Mouse (Mus musculus): ENCODE measurements at regions not wholly inside any gene's neighbourhood (a gene's known extent, or its start where the extent isn't known, plus 50 kb on each side); places are given as distances from the start of the nearest gene placed in this dataset.

DNA sequence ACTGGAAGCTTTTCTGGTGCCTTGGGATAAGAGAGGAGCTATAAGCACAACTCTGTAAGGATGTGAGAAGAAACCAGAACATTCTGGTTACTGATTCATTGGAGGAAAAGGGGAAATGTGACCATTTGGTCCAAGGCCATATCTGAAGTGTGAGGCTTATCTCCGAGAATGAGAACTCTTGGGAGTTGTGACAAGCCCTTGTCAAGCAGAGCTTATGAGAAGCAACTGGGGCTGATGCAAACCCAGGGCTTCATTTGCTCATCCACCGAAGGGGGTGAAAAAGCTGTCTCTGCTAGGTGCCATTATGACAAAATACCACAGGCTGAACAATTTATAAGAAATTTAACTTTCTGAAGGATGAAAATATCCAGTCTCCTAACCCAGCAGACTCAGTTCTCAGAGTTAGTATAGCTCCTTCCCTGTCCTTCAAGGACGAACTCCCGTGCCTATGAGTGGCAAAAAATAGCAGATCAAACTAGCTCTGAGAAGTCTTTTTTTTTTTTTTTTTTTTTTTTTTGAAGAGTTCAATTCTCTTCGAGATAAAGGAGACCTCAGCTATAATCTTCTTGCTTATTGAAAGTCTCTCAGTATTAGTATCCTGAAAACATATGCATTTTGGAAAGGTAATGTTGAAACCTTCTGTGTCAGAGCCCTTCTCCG, 725.4 kb downstream of the Kcnj2 start:
- DNase-seq (ENCODE audit: extremely low read depth, insufficient read length, low spot score) = no peak

DNA sequence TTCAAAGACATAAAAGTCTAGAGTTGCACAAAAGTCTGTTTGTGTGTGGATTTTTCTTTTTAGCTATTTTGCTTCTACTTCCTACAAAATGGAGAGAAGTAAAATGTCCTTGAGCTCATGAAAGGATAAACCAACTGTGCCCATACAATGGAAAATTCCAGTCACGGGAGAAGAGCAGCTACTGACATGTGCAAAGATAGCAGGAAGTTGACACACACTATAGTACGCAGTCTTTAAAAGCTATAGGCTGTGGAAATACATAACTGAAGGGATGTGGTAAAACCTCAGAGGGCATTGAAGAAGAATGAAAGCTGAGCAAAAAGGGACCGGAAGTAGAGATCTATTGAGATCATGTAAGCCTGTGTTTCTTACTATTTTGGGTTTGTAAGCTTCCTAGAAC, 735.1 kb downstream of the Kcnj2 start:
- no peak for DNase-seq (ENCODE audit: extremely low read depth, insufficient read length, low spot score)

DNA sequence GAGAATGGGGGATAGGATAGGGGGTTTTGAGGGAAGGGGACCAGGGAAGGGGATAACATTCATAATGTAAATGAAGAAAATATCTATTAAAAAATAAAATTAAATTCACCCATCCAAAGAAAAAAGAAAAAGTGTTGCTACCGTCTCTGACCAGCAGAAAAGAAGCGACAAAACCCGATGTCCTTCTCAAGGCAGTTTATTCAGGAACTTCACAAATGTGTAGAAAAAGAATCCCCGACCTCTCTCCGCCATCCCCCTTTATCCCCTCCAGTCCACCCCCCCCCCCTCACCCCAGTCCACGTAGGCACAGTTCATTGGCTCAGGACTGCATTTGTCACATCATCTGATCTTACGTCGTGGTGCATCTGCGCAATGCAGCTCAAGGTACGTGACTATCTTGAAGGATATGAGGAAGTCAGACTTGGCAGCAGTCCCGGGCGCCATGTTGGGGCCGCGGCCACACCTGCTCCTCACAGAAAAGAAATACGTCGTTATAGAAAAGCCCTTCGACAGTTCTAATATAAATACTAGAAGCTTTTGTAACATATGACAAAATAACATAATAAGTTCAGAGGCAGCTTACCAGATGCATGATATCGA, 750.3 kb downstream of the Kcnj2 start:
- DNase-seq (ENCODE audit: extremely low read depth, insufficient read length, low spot score) = no peak

DNA sequence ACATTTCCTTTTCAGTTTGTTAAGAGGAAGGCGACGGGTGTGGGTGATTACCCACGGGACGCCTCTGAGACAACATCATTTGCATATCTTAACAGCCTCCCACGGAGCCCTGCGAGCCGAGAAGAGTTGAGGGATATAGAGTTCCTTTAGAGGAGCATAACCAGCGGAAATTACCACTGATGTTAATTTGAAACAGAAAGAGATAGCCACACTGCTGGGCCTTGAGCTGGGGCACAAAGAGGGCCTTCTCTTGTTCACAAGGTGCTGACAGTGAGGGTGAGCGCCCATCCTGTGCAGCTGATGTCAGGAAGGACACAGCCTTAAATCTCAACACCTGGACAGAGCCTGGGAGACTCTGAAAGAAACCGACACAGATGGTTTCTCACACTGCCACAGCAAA, 752.2 kb downstream of the Kcnj2 start:
- DNase-seq (ENCODE audit: extremely low read depth, insufficient read length, low spot score) = no peak

DNA sequence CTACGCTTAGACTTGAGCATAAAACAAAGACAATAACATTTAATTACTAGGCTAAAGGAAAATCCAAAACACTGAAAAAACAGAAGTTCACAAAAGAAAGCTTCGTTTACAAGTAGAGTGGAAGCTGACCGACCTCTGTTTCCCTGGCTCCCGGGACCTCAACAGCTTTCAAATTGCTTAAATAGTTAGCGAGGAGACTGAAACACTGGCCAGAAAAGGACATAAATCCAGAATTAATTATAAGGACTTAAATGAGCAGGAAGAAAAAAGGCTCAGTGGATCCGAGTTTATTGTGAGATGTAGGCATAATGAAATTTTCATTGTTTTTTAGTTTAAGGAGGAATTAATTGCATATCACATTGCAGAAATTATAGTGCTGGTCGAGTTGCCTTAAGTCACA, 754.4 kb downstream of the Kcnj2 start:
- no peak for DNase-seq (ENCODE audit: extremely low read depth, insufficient read length, low spot score)

DNA sequence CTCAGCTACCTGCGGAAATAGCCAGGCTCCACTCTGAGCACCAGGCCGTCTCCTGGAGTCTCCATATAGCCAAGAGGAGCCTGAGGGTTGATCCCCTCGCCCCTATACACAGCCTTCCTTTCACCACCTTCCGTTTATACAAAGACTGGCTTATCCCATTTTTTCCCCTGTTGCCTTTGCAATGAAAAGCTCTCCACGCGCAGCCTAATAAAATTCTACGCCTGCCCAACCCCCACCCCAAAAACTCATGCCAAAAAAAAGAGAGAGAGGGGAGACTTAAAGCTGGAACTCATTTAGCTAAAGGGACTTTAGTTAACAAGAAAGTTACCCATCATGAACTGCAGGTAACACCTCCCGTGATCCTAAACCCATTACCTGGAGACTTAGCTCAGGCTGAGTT, 762.5 kb downstream of the Kcnj2 start:
- no peak for DNase-seq (ENCODE audit: extremely low read depth, insufficient read length, low spot score)

DNA sequence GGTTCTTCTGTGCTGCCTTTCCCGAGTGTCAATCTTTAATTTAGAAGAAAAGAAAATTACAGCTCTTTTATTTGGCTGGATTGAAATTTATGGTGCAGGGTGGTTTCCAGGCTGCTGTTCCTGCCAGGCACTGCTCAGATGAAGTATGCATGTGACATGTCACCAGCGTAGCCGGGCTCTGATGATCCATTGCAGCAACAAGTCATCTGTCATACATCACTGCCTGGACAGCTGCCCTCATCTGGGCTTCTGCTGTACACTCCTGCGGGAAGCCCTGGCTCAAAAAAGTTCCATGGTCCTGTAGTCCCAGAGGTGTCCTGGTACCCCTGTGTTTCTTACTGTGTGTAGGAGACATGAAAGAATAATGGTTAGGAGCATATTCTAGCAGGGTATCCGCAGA, 773.0 kb downstream of the Kcnj2 start:
- no peak for DNase-seq (ENCODE audit: extremely low read depth, insufficient read length, low spot score)

DNA sequence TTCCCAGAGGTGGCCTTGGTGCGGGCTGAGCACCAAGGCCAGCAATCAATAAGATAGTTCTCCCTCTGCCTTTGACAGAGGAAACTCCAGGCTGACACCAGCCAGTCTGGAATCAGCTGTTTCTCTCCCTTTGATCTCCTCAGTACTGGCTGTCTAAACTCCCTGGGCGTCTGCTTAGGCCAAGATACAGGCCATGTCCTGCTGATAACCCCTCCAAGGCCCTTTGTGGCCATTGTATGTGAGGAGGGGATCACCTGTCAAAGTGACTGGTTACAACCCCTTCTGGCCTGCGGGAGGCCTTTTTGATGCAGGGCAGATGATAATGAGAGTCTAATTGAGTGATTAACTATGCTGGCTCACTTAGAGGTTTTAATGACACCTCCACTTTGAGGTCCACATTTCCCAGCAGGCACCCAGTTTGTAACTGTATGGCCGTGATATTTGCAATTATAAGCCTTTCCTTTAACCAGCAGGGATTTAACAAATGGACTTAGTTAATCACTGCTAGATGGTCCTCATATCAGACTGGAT, 777.8 kb downstream of the Kcnj2 start:
- no peak for DNase-seq (ENCODE audit: extremely low read depth, insufficient read length, low spot score)

DNA sequence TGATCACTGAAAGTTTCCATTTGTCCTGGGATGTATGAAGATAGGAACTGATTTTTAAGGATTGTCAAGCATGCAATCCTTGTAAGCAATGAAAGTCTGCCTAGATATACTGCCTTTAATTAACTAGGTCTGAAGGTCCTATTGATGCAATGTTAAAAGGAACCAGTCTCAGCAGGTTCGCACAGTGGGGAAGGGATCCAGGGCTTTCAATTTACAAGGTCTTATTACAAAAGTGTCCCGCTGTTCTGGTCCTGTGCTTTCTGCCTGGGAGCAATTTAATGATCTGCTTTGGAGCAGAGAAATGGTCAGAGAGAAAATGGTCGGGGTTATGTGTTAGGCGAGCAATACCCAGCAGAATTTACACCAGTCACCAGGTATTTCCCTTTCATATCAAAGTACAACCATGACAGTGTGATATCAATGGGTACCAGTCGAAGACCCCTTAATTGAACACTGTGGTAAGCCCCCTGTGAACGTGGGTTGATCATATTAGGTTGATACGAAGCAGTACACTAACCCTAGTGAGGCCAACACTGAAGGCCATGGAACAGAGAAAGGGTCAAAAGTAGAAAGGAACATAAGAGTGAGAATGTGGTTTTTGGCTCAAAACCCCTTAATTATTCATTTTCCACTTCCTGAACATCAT, 778.5 kb downstream of the Kcnj2 start:
- DNase-seq (ENCODE audit: extremely low read depth, insufficient read length, low spot score) = no peak

DNA sequence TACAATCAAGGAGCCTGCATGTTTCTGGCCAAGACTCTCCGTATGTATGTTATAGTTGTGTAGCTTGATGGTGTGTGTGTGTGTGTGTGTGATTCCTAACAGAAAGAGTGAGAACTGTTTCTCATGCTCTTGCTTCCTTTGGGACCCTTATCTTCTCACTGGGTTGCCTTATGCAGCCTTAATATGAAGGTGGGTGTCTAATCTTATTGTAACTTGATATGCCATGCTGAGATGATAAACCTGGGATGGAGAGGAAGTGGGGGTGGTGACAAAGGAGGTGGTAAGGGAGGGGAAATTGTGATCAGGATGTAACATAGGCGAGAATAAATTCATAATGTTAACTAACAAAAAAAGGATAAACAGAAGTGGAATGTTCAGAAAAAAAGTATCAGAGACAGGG, 791.3 kb downstream of the Kcnj2 start:
- no peak for DNase-seq (ENCODE audit: extremely low read depth, insufficient read length, low spot score)

DNA sequence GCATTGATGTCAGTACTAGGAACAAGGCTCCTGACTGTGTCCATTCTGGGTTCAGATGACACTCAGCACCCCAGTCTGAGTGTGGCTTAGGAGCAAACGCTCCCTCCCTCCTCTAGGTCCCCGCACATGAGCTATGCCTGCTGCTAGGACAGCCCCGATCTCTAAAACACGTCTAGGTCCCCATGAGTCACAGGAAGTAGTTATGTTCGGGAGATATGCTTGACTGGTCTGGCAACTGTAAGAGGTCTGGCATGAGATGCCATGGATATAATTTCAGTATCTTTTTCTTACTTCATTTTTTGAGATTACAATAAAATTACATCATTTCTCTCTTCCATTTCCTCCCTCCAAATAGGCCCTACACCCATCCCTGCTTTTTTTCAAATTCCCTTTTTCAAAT, 792.1 kb downstream of the Kcnj2 start:
- DNase-seq (ENCODE audit: extremely low read depth, insufficient read length, low spot score) = no peak

DNA sequence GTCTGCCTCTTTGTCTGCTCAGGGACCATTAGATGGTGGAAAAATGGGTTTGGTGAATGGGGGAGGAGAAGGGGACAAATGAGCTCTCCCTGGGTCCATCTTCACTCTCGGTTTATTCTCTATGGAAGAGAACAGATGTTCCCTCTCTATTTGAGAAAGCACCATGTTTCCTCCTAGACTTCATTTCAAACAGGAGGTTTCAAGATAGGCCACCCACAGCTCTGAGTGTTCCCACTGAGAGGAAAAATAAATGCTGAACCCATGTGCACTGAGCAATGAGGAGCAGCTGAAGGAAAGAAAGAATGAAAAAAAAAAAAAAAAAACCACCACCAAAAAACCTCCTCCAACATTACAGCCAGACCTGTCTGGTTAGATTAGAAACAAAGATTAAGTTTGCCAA, 799.2 kb downstream of the Kcnj2 start:
- DNase-seq (ENCODE audit: extremely low read depth, insufficient read length, low spot score) = no peak

DNA sequence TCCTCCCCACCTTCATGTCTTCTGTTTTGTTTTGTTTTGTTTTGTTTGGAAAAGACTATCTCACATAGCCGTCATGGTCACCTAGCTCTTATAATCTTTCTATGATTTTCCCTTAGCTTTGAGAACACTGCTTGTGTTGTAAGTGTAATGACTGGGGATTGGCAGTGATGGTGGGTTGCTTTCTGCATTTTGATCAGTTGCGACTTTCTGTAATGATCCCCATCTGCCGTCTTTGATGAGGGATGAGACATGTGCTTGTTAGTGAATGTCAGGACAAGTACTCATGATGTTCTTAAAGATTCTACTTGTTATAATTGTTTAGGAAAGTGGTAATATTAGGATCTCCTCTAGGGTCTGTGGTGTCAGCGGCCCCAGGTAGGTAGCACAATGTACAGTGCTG, 809.4 kb downstream of the Kcnj2 start:
- no peak for DNase-seq (ENCODE audit: extremely low read depth, insufficient read length, low spot score)

DNA sequence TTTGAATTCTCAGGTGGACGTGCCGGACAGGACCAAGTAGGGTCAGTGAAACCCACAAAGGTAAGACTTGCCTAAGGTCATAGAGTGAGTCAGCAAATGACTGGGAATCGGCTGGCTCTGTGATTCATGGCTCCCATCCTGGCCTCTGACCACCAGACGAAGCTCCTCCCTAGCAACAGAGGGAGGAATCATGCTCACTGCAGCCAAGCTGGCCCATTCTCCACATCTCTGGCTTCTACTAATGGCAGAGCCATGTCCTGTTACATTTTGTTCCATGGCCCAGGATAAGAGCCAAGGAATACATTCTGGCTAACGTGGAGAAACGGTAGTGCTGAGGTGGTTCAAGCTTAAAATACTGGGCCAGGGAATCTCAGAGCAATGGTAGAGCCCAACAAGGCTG, 814.2 kb downstream of the Kcnj2 start:
- peak; percentile 10 for DNase-seq (ENCODE audit: extremely low read depth, insufficient read length, low spot score)

DNA sequence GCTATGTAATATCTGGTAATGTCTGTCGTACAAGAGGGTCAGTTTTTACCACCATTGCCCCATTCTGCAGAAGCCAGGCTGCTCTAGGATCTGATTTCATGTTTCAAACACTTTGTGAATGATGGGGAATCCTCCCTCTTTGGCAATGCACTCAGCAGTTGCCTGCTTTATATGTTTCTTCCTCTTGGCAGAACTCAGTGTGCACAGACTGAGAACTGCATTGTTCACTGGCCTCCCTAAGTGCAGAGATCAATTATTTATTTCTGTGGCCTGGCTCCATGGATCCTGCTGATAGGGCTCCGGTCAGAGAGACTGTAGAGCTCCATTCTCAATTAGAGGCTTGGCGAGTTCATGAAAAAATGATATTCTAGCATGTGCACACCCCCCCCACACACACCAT, 824.1 kb downstream of the Kcnj2 start:
- no peak for DNase-seq (ENCODE audit: extremely low read depth, insufficient read length, low spot score)

DNA sequence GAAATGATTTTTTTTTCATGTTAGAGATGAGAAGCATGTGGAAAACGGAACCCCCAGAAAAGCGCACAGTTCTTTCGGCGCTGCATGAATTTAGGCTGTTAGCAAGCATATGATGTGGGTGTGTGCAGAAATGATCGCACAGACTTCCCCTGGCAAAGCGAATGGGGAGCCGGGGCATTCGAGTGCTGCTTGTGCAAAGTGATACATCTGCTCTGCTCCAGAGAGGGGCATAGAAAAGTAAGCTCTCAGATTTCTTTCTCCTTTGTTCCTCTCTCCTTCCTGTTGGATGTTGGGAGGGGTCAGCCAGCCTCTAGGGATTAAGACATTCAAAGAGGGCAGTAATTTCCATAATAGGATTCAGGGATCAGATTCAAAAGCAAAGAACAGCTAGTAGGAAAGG, 827.9 kb downstream of the Kcnj2 start:
- no peak for DNase-seq (ENCODE audit: extremely low read depth, insufficient read length, low spot score)

DNA sequence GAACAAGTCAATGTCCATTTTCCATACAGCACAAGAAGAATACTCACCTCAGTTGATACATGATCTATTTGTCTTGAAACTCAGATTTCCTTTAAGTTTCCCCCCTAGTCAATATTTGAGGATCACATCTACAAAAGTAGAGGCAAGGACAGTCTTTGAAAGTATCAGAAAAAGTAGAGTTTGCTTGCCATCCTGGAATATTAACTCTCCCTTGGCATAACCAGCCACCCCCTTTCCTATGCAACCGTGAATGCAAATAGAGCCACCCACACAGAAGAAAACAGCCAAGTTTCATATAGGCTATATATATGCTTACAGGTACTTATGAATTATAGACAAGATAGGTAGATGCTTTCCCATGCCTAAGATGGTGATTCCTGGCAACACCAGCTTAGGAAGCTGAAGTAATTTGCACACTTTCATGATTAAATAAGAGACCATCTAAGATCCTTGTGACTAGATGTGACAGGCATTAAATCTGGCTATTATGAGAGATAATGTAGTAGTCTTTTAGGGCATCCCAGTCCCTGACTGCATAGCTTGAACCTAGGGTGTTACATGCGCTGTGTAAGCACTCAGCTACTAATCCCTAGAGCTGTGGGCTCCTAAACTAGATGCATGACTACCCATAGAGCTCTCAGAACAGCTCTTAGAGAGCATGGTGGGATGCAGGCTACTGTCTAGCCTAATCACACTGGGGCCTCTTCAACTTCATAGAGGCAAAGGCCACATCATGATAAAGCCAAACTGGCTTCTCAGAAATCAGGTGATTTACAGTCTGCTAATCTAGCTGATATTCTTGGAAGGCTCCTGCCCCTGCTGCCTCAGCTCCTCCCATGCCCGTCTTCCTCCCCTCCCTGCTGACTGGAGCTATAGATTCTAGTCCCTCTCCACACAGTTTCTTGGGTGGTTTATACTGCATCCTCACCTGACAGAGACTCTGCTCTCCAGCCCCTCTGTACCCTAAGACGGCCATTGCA, 829.5 kb downstream of the Kcnj2 start:
- DNase-seq (ENCODE audit: extremely low read depth, insufficient read length, low spot score) = no peak

DNA sequence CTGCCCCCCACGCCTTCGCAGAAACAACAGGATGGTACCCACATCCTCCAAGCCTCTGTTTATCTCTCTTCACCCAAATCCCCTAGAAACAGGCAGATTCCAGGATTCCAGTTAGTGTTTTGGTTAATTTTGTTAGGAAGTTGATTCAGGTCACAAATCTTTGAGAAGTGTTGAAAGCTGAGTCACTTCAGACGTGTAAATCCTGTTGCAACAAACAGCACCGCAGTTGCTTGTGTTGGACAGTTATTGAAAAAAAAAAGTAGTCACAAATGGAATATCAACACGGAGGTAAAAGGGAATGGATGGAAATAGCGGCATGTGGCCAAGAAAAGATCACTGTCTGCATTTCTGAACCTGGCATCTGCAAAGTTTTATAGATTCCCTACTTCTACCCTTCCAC, 831.0 kb downstream of the Kcnj2 start:
- DNase-seq (ENCODE audit: extremely low read depth, insufficient read length, low spot score) = no peak

DNA sequence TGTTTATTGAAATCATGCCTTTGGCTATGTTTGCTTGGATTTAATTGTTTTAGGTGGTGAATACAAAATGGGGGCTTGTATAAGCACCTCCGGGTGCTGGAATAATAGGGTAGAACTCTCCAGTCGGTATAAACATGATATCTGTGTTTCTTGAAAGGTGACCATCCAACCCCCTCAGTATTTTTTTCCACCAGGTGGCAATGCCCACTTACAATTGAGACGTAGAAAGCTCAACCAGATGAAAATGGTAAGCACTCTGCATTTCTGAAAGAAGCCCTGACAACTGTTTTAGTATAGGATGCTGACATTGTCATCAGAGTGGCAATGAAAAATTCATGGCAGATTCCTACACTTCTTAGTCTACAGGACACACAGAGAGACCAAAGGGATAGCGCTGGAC, 838.1 kb downstream of the Kcnj2 start:
- no peak for DNase-seq (ENCODE audit: extremely low read depth, insufficient read length, low spot score)

DNA sequence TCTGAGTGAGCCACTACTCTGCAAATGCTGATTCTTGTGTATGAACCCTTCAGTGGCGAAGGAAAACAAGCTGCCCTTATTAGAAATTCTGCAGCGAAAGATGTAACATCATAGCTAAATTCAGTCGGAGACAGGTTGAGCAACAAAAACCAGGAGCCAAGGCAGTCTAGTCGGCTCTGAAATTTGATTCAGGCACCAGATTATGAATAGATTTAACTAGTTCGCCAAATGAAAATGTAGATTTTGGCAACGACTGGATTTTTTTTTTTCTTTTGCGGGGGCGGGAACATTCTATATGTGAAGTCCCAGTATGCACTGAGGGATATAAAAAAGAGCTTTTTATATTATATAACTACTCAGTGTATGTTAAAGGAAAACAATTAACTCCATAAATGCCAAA, 847.9 kb downstream of the Kcnj2 start:
- DNase-seq (ENCODE audit: extremely low read depth, insufficient read length, low spot score) = no peak

DNA sequence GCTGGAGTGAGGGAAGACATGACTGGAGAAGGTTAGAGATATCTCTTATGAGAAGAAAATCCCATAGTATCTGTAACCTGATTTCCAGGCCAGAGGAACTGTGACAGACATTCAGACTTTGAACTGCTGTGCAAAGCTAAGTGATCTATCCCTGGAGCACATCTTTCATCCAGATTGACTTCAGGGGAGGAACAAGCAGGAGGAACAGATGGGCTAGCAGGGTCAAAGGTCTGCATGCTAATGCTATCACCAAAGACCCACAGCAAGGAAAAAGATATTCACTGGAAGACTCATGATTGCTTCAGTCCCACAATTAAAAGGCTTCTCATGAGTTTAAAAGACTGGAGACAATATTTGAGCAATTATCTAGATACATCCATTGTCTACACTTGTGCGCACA, 855.7 kb upstream of the Sox9 start:
- no peak for DNase-seq (ENCODE audit: extremely low read depth, insufficient read length, low spot score)
